Mouse (Mus musculus): ENCODE data around the gene Slc35c1.

The Slc35c1 gene

DNA sequence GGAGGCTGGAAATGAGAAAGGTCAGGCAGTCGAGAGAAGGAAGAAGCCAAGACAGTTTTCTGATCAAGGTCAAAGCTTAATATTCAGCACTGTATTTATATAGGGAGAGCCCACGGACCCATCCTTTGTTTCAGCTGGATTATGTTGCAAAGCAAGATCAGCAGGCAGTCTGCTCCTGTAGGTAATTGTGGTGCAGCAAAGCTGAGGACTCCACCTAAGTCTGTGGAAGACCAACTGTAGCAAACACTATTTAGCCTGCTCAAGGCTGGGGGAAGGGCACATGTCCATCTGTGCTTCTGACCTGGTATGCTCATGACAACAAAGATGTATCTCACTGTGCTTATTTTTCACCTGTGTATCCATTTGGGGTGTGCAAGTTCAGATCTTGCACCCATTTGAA lies 15.4 kb upstream of the Slc35c1 start:
- DNase-seq (ENCODE audit: low spot score): no peak

DNA sequence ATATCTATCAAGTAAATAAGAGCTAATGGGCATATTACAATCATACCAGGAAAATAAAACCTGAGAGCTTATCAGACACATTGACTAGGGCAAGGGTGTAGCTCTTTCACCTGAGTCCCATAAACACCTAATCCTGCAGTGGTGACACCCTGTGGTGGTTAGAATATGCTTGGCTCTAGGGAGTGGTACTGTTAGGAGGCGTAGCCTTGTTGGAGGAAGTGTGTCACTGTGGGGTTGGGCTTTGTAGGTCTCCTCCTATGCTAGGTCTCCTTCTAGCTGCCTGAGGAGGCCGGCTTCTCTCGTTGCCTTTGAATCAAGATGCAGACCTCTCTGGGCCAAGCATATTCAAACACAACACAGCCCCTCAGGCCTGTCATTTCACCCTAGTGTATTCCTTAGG lies 14.6 kb upstream of the Slc35c1 start:
- no peak for DNase-seq (ENCODE audit: low spot score)

DNA sequence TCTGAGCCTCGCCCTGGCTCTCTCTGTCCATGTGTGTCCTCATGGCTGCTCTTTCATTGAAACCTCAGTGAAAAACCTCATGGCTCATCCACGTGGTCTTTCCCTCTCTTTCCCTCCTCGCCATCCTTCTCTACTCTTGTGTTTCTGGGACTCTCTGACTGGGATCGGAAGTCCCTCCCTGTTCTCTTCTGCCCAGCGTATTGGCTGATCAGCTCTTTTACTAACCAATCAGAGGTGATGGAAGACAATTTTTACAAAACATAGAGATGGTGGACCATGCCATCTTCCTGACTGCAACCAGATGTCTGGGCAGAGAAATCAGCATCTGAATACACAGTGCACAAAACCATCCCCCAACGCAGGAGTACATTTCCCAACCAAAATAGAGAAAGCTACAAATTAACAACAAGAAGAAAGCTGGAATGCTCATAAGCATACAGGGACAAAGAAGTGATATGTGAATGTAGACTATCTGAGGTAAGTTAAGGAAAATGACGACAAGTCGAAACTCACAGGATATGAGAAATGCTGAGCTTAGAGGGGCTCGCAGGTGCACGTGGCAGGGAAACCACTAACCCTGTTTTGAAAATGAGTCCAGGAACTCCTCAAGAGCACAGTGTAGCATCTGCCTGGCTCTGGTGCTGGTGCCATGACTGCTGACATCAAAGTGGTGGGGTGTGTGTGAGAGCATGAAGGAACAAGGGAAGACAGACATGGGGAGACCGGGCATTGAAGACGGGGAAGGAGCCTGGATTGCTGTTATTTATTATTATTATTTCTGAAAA lies 11.7 kb upstream of the Slc35c1 start:
- no peak for DNase-seq (ENCODE audit: low spot score)

DNA sequence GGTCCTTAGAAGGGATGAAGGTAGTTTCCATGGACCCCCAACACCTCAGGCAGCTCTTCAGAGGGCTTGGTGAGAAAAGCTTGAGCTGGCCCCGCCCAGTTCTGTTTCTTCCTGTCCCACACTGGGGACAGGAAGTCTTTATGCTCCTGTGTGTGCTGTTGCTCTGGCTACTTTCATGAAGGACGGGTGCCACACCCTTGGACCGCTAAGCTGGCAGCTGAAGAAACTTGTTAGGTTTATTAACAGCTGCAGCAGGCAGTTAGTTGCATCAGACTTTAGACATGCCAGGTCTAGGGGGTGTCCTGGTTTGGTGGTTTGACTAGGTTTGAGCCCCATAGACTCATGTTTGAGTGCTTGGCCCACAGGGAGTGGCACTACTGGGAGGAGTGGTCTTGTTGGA lies 4.4 kb upstream of the Slc35c1 start:
- no peak for DNase-seq (ENCODE audit: low spot score)

DNA sequence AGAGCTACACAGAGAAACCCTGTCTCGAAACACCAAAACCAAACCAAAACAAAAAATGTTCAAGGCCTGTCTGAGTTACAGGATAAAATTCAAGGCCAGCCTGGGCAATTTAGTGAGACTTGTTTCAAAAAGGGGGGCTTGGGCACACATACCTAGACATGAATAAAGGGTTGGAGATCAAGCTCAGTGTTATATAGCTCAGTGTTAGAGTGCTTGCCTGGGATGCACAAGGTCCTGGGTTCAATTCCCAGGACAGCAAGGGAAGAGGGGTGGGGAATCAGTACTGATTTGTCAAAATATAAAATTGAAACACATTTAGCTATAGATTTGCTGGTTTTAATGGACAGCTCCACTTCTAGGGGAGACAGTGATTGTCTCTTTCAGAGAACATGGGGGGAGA lies 877 bp upstream of the Slc35c1 start:
- no peak for DNase-seq (ENCODE audit: low spot score)

DNA sequence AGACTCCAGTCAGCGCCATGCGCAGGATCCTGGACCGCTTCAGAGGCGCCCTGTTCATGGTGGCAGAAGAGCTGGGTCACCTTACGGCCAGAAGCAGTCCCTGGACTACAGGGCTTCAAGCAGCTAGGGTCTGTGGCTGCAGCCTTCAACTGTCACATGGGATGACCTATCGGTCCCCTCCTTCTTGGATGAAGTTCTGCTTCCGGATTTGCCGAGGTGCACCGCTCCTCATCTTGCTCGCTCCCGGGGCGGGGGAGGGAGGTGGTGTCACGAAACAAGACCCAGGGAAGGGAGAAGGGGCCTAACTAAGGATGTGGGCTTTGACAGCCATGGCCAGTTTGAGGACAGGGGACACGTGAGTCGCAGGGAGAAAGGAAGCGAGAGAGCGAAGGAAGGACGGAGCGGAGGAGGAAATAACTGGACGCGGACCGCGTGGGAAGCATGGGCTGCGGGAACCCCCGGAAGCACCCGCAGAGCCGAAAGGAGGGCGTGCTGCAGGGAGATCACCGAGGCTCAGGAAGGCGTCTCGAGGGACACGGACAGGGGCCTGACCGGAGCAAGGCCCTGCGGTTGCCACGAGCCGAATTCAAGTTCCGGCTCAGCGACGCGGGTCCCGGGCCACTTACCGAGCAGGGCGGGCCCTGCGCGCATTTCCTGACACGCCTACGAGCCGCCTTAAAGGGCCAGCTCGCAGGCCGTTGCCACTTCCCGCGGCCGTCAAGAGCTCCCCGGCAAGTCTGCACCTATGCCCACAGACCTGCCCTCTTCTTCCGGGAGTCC lies 1.0 kb downstream of the Slc35c1 start:
- DNase-seq (ENCODE audit: low spot score): peak; percentile 59

DNA sequence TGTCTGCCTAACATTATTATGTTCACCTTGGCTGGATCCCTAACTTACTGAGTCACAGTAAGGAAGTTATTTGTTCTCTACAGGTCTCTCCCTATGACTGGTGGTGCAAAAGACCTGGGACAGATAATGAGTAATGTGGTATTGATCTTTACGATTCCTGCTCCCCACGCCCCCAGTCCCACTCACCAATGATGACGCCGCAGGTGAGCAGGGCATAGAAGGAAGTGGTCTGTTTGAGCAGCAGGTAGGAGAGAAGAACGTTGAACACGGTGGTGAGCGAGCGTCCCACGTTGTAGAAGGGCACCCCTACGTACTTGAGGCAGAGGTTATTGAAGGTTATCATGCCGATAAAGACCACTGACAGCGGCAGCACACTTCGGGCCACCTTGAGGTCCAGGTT lies 1.9 kb downstream of the Slc35c1 start:
- no peak for DNase-seq (ENCODE audit: low spot score)

DNA sequence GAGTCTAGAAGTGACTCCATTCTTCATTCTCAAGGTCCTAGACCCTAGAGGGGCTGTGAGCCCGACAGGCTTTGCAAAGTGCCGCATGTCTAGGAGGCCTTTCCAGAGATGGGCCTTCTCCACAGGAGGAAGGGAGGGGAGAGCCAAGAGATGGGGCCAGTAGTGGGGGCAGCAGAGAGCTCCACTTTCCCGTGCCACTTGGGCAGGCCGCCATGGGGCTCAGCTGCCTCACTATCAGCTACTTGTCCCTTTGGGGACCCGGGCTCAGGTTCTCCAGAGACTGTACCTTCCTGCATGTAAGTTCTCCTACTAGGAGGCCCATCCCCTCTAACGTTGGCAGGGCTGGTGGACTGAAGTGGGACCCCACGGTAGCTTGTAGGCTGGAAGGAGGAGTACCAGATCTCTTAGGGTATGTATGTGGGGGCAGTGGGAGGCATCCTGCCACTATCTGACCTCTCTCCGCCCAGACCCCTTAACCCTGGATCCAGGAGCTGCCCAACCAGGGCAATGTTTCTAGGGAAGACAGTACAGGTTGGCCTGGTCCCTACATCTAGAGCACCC lies 3.3 kb downstream of the Slc35c1 start:
- no peak for DNase-seq (ENCODE audit: low spot score)

DNA sequence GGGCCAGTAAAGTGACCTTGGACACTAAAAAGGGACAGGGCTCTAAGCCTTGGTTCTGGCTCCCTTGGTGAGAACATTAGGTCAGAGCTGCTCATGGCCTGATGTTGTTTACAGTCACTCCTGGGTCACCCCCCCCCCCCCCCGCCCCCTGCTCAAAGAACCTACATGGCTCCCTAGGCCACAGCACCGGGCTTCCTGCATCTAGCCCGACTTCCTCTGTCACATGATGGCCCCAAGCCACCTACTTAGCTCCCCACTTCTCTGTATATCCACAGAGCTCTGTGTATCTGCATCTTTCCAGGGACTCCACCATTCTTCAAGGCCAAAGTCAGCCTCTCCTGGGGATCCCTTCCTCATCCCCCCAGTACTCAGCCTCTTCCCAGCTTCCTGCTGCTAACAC lies 4.6 kb downstream of the Slc35c1 start:
- no peak for DNase-seq (ENCODE audit: low spot score)

DNA sequence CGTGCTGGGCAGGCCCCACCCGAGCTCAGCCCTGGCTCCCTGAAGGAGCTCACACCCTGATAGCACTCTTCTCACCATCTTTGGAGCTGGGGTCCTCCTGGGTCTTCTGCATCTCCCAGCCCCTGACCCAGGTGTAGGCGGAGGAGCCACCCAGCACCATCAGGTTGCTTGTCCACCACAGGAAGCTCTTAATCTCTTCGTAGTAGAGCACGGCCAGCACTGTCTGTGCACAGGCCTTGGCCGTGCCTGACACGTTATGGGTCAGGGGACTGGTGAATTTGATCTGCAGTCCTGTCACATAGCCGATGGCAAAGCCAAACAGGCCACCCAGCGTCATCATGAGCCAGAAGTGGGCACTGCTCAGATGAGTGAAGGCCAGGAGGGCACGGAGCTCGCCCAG lies 6.2 kb downstream of the Slc35c1 start:
- no peak for DNase-seq (ENCODE audit: low spot score)

DNA sequence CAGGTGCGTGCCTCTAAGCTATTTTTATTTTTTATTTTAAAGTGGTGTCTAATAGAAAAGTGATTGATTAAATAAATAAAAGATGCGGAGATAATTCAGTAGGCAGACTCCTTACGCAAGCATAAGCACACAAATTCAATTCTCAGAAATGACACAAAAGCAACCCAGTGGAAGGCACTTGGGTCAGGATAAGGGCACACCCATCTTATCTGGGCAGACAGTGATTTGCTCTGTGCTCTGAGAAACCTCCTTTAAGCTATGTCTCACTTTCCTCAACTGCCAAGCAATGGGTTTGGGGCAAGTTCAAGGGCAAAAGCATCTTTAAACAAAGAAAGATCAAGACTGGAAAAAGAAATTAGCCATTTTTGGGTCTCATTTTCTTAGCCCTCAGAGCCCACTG lies 9.2 kb downstream of the Slc35c1 start:
- no peak for DNase-seq (ENCODE audit: low spot score)

DNA sequence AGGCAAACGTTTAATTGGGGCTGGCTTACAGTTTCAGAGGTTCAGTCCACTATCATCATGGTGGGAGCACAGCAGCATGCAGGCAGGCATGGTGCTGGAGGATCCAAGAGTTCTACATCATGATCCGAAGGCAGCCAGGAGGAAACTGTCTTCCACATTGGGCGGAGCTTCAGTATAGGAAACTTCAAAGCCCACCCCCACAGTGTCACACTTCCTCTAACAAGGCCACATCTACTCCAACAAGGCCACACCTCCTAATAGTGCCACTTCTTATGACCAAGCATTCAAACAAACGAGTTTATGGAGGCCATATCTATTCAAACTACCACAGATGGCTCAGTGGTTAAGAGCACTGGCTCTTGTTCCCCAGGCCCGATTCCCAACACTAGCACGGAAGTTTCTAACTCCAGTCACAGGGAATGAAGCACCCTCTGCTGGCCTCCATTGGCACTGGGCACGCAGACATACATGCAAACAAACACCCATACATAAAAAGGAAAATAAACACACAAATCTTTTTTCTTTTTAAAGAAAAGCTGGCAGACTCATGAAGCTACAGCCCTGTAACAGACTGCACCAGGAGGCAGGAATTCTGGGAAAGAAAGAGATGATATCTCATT lies 13.1 kb downstream of the Slc35c1 start:
- DNase-seq (ENCODE audit: low spot score): no peak

DNA sequence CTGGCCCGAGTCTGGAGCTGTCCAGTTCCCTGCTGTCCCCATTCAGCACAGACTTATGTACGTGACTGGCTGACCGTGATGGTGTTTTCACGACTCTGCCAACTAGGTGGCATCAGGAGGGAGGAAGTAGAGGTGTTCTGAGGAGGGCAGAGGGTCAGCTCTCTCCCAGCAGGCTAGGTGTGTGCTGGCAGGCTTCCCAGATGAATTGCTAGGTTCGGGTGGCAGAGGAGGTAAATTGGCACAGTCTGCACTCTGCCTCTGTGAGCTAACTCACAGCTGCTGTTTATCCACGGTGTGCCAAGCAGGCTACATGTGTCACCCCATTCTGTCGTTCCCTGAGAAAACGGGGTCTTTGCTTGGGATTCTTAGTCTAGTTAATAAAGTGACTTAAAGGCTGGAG lies 13.7 kb downstream of the Slc35c1 start:
- no peak for DNase-seq (ENCODE audit: low spot score)

DNA sequence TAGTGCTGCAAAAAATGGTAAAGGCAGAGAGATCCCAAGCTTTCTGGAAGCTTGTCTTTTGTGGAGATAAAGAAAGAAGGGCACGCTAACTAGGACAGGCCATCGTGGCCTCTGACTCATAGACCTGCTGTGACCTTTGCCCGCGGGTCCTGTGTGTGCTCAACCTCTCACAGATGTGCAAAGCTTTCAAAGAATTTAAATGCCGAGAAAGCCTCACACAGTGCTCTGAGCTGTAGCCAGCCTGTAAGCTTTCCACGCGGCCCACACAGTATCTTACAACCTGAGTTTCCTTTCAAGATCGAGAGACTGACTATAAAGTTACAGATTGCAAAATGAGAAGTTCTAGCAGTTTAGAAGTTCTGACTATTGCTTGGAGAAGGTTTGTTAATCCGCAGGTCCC lies 14.4 kb downstream of the Slc35c1 start:
- no peak for DNase-seq (ENCODE audit: low spot score)

DNA sequence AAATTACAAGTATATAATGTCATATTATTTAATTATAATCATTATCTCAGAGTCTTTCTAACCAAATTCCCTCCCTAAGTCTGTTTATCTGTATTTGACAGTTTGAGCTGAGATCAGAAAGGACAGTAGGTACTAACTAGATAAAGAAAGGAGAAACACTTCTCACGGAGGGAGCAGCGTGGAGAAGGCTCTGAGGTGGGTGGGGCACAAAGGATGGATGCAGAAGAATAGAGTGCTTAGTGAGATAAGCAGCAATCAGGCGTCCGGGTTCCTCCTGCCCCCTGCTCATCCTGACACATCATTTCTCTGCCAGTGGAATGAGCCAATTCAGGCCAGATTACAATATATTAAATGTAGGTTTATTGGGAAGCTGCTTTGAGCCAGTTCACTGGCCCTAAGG lies 16.0 kb downstream of the Slc35c1 start:
- no peak for DNase-seq (ENCODE audit: low spot score)

DNA sequence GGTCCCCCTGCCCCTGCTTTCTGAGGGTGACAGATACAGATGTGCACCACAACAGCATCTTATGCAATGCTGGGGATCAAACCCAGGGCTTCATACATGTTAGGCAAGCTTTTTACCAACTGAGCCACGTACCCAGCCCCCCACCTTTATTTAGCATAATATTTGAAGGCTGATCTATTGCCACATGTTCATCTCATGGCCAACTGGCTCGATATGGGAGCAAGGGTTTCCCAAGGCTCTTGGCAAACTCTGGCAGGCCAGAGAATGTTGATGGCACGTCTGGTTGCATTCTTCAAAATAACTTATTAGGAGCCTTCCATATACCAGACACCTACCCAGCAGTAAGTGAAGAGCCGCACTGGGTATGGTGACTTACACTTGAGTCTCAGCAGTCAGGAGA lies 17.0 kb downstream of the Slc35c1 start:
- no peak for DNase-seq (ENCODE audit: low spot score)

DNA sequence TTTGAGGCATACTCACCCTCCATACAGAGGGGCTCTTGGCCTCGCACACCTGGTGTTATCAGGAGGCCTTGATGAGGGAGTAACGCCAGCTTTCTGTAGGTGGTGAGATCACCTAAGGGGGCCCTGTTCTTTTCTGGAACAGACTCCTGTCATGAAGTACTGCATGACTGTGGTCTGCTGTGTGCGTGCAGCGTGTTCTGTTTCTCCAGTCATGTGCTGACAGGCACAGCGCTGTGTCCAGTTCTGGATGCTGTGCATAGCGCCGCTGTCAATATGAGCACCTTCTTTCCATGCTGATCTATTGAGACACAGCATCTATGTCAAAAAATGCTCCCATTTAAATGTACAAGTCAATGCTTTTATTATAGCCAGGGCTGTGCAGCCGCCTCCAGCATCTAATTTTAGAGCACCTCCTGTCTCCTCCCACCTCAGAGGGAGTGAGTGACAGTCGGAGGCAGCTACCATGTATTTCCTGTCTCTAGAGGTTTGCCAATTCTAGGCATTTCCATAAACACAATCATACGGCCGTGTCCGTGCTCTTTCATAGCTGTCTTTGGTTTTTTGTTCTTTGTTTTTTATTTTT lies 17.8 kb downstream of the Slc35c1 start:
- no peak for DNase-seq (ENCODE audit: low spot score)

DNA sequence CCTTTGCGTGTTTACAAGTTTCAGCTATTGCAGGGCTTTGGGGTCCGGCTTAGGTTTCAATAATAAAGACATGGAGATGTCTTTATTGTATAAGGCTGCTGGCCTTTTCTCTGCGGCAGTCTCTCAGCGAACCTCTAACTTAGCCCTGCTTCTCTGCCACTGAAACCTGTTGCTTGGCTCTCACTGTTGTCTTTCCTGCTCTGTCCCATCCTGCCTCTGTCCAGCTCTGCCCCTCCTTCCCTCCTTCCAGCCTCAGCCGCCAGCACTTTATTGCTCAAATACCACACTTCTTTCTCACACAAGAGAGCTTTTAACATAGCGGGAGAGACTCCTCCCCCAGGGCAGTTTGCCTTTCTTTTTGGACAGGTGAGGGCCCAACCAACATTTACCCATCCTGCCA lies 19.9 kb downstream of the Slc35c1 start:
- DNase-seq (ENCODE audit: low spot score): no peak

DNA sequence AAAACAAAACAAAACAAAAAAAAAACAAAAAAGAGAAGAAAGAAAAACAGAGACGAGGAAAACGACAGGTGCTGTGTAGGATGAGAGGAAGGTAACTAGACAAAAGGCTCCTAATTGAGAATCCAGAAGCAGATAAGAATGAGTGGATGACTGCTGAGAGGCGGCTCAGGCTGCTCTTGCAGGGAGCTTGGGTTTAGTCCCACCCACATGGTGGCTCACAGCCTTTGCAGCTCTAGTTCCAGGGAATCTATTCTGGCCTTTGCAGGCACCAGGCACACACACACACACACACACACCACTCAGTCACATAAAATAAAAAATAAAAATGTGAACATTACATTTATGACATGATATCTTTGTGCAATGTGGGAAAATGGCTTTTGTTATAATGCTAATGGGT lies 21.8 kb downstream of the Slc35c1 start:
- no peak for DNase-seq (ENCODE audit: low spot score)

DNA sequence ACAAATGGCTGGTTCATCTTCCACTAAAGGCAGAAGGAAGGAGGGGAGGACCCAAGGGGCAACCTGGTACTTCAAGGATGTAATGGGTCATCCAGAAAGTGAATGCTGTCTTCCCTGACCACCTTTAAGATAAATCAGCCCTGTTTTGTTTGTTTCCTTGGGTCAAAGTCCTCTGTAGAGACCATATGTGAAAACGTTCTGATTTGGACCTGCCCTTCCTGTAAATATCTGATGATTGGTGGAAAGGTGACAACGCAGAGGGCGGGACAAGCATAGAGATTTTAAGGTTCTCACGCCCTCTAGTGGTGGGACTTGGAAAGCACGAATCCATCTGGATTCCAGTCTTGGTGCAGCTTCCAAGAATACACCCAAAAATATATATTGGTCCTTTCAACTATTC lies 22.5 kb downstream of the Slc35c1 start:
- DNase-seq (ENCODE audit: low spot score): peak; percentile 77

DNA sequence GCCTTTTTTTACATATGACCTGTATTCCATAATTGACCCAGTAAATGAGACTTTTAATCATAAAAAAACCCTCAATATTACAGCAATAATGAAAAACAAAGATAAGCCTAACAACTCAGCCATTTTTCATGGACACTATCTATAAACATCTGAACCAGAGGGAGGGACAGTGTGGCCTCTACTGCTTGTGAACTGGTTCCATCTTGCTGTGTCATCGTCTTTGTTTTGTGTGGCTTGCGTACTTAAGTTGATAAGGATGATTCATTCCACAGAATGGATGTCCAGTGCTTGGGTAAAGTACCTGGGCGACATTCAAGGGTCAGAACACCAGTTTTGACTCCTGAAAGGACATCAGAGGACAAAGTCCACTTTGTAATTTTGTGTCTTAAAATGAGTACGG lies 23.0 kb downstream of the Slc35c1 start:
- DNase-seq (ENCODE audit: low spot score): no peak

DNA sequence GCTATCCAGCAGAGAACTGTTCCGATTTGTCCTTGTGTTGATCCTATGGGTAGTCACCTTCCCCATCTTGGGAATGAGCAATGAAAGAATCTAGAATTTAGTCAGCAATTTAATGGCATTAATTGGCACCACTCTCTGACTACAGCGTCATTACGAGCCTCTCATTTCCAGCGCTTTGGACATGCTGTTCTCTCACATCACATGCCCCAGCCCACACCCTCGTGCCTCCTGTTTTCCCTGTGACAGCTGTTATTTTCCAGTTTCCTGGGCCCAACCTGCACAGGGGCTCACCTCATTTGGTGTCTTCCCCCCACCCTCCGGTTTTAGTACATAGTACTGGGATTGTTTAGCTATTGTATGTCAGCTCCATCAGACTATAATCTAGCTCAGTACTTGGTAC lies 25.3 kb downstream of the Slc35c1 start:
- DNase-seq (ENCODE audit: low spot score): no peak

DNA sequence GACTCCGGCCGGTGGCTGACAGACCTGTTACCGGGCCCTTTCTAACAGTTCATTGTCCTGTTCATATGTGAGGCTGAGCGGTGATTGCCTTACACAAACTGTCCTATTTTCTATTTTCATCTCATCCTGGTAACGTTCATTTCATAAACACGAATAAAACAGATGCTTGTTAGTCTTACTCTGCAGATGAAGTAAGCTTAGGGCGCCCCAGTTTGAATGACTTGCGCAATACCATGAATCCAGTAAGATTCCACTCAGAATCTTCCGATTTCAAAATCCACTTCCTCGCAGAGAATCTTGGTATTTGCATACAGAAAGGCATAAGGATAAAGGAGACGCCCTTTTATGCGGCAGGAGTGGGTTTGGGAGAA lies 26.0 kb downstream of the Slc35c1 start:
- DNase-seq (ENCODE audit: low spot score): no peak

Data from ovary, postnatal 14 days (tissue).